Mouse (Mus musculus): ENCODE results near the gene Dusp5.
A peak's percentile ranks its signal among the peaks of the same experiment; 100 is the strongest.

Gene Dusp5

DNA sequence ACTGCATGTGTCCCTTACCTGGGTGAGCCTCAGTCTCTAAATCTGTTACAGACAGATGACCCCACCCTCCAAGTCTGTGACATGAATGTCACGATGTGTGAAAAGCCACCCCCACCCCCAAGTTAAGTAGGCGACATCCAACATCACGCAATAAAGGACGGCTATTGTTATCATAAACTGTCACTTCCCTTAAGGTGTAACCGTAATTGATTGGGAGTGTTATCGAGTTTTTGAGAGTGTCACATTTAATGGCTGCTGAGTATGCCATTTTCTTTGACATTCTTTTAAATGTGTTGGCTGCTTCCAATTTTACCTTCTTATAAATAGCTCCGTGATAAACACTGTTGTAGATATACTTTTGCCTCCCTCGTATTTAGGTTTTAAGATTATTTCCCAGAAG, 9.4 kb upstream of the Dusp5 start:
- no peak for DNase-seq

DNA sequence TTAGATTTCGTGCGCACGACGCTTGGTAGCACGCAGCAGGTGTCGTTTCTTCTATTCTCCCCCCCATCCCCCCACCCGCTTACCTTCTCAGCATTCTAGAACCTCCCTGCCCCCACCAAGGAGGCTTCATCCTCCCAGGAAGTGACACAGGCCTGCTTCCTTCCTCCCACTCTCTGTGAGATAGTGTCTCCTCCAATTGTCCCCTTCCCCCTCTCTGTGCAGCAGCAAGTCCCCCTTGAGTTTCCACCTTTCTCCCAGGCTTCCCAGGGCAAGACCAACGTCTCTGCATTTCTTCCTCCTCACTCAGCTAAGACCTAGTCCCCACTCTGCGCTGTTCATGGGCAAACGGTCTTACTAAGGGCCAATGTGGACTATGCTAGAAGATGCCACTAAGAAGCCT, 8.9 kb upstream of the Dusp5 start:
- no peak for DNase-seq

DNA sequence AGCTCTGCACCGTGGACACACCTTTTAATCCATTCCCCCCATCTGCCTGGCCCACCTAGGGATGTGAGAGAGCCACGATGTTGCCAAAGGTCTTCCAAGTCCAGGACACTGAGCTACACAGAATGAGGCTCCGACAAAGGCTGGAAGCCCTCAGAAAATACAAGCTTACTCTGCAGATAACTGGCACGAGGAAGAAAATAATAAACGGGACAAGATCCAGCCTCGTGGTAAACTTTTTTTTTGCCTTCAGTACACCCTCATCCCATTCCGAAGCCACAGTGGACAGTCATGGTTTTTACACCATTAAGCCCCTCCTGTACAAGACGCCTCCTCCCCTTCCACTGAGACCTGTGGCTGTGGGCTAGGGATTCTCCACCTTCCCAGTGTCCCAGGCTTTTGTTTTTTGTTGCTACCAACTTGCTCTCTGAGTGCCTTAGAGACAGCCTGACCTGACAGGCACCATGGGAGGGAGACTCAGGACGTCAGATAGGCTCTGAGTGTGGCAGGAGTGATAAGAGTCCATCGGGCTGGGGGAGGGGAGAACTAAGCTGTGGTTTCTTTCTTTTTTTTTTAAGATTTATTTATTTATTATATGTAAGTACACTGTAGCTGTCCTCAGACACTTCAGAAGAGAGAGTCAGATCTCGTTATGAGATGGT, 7.6 kb upstream of the Dusp5 start:
- DNase-seq, result no peak

- no peak for DNase-seq
Measured at GRCm38 (mm10) chr19:53527480-53527879, 1.4 kb upstream of the Dusp5 start.

DNA sequence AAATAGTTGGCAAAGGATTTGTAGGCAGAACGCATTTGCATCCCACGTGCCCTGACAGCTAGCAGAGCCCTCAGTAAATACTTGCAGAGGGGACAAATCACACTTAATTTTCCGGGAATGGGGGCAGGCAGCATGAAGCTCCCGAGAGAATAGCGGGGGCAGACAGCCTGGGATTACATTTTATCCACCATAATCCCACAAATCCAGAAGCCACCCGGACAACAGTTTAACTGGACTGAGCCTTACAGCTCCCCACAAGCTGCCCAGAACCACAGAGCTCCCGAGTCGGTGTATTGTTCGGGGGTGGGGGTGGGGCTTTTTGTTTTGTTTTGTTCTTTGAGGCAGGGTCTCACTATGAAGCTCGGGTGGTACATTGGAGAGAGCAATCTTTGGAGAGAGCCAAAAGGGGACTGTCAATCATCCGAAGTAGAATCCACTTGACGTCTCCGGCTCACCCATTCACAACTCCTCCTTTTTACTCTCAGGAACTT, 733 bp upstream of the Dusp5 start:
- peak; percentile 27 for DNase-seq

- no peak for DNase-seq
Measured at GRCm38 (mm10) chr19:53529455-53529704, 471 bp downstream of the Dusp5 start.

- DNase-seq, result peak; percentile 65
Measured at GRCm38 (mm10) chr19:53529705-53530562, 1.0 kb downstream of the Dusp5 start.

GRCm38 (mm10) chr19:53531416-53531815, 2.5 kb downstream of the Dusp5 start:
- no peak for DNase-seq

DNA sequence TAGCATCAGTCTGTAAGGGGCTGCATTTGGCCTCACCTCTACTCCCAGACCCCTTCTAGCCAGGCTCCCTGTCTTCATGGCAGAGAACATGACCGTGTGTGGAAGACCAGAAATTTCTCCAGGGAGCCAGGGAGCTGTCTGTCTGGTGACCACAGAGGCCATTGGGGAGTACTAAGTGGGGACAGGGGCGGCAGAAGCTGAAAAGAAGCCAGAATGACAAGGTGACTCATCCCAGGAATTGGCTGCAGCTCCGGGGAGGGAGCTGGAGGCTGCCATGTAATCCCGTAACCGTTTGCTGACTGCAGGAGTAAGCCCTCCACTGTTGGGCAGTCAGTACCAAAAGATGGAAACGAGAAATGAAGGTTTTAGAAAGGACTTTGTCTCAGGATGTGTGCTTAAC, 3.1 kb downstream of the Dusp5 start:
- peak; percentile 20 for DNase-seq

DNA sequence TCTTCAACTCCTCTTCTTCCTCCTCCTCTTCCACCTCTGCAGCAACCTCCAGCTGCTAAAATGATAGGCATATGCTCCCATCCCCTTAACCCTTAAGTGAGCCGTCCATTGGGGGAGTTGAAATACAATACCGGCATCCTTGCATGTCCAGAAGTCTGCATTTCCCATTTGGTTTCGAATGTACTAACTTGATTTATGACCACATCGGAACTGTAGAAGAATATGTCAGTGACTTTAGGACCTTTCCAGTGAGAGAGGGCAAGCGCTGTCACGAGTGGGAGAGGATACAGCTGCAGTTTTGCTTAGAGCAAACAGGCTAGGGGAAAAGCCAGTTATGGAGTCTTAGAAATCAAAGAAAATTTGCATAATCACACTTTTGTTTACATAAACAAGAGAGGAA, 3.8 kb downstream of the Dusp5 start:
- no peak for DNase-seq

DNA sequence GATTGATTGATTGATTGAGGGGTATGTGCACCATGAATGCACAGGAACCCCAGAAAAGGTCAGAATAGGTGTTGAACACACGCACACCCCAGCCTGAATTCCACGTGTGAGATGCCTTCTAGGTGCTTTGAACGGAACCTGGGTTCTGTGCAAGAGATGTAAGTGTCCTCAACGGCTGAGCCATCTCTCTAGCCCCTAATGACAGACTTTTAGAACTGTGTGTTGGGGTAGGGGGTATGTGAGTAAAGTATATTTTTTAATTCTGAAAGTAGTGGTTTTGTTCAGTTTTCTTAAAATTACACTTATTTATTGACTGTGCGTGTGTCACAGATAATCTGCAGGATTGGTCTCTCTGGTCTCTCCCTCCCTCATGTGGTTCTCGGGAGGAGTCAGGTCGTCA, 4.3 kb downstream of the Dusp5 start:
- DNase-seq, result no peak

- DNase-seq, result no peak
Measured at GRCm38 (mm10) chr19:53533810-53534601, 5.1 kb downstream of the Dusp5 start.

GRCm38 (mm10) chr19:53534757-53535410, 6.0 kb downstream of the Dusp5 start:
- DNase-seq, result no peak

GRCm38 (mm10) chr19:53535421-53535820, 6.5 kb downstream of the Dusp5 start:
- DNase-seq, result peak; percentile 38

DNA sequence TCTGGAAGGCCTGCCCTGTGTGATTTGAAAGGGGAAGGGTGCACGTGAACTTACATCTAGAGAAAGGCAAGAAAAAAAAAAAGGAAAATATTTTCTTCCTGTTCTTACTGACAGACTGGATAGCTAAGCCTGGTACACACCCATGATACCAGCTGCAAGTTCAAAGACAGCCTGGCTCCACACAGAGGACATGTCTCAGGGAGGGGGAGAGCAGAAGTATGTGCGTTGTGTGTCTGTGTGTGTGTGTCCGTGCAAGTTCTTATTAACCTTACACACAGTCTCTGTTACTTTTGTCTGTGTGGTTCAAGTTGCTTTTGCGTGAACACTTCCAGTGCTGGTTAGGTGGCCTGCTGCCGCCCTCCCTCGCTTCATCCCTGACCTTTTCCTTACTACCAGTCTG, 7.3 kb downstream of the Dusp5 start:
- no peak for DNase-seq

DNA sequence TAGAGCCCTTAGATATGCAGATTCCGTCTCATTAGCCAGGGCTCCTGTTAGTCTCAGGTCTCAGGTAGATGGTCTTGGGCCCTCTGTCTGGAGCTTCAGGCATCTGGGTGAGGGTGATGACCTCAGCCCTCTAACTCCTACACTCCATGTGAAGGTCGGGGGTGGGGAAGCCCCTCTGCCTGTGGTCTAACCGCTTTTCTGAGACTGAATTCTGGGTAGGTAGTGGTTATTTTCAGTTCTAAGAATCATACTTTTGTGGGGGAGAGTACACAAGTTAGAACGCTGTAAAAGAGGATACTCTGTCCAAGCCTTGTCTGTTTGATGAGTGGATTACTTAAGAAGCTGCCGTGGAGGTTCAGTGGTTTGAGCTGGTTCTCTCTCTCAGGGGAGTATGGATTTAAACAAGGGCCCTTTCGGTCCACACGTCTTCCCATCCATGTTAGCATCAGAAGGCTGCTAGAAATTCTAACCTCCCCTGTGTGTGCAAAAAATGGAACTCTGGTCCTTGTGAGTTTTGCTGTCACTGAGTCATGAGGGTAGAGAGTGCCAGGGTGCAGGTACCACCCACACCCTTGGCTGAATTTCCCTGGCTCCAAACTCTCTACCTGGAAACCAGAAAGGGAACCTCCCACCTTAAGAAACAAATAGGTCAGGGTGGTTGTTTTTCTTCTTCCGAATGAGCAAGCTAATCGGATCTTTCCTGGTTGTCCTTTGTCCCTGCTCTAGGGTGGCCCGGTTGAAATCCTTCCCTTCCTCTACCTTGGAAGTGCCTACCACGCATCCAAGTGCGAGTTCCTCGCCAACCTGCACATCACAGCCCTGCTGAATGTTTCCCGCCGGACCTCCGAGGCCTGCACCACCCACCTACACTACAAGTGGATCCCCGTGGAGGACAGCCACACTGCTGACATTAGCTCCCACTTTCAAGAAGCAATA, 8.1 kb downstream of the Dusp5 start:
- DNase-seq, result no peak

DNA sequence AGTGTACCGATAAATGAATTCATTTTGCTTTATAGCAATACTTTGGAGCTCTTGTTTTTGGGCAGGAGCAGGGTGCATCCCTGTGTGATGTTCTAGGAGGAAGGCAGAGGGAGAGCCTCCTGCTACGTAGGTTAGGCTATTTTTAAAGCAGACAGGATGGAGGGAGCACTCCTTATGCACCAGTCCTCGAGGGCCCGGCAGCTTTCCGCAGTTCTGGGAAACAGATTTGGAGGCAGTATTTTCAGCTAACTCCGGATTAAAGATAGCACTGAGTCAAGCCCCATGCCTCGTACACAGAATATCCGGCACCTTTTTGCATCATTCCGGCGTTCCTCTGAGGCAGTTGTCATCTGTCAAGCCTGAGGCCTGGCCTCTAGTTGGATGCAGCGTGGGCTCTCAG, 9.1 kb downstream of the Dusp5 start:
- no peak for DNase-seq

GRCm38 (mm10) chr19:53538796-53539195, 9.9 kb downstream of the Dusp5 start:
- peak; percentile 28 for DNase-seq

GRCm38 (mm10) chr19:53539296-53539695, 10.4 kb downstream of the Dusp5 start:
- DNase-seq, result no peak

GRCm38 (mm10) chr19:53543602-53544001, 14.7 kb downstream of the Dusp5 start:
- DNase-seq, result no peak

GRCm38 (mm10) chr19:53544923-53545561, 16.1 kb downstream of the Dusp5 start:
- no peak for DNase-seq

GRCm38 (mm10) chr19:53547597-53547996, 18.7 kb downstream of the Dusp5 start:
- DNase-seq, result no peak
